Mouse (Mus musculus) heart, adult 9 months (tissue): ENCODE results near the gene Misp.

Experiments
- DNase-seq, 2 experiments: peaks; one replicate each; pipeline ENCODE4 v3.0.0; 2022; ENCODE audit warnings: low spot score in 2 of 2

Misp gene

DNA sequence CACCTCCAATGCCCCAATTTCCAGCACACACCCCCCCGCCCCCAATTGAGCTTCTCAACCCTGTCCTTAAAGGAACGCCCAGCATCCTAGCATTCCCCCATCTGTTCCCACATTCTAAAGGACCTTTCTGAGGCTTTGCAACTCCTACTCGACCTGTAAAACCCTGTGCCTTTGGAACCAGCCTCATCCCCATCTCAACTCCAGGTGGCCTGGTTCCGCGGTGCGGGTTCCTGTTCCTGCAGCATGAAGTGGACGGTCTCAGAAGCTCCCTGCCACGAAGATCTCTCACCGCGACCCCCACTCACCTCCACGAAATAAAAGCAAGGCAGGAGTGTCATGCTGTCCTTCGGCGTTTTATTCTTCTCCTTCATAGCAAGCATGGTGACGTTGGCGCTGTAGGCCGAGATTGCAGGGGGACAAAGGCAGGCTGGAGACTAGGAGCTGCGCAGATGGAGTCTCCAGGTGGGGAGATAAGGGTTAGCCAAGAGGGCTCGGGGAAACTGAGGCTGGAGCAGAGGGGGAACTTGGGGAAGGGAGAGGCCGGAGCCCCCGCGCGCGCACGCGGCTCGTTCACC, 53.0 kb downstream of the Misp start:
- no peak for DNase-seq

GRCm38 (mm10) chr10:79874290-79874862, 53.6 kb downstream of the Misp start, which contains the start of the genes Prtn3 and Plppr3:
Gene Prtn3 (plus strand): TSS chr10:79874476.
Gene Plppr3 (minus strand): TSS chr10:79874634.
- DNase-seq: no peak

GRCm38 (mm10) chr10:79877174-79877573, 56.4 kb downstream of the Misp start:
- DNase-seq: no peak

GRCm38 (mm10) chr10:79877757-79878156, 57.0 kb downstream of the Misp start:
- peak; percentile 73 to 75 for DNase-seq

DNA sequence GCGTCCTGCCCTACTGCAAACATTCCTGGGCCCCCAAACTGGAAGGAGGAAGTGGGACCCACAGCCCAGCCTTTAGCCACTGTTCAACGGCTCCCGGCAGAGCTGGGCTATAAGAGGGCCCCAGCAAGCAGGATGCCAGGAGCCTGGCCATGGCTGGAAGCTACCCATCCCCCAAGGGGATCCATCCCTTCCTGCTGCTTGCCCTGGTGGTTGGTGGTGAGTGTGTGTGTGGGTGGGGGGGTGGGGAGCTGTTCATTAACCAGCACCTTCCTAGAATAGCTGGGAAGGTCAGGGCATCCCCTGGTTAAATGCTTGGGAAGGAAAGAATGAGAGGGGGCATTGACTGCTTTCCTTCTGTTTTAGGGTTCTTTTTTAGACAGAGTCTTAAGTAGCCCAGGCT, 58.7 kb downstream of the Misp start:
- no peak for DNase-seq
